Mouse (Mus musculus): ENCODE measurements around the gene Dhx37.

DNA sequence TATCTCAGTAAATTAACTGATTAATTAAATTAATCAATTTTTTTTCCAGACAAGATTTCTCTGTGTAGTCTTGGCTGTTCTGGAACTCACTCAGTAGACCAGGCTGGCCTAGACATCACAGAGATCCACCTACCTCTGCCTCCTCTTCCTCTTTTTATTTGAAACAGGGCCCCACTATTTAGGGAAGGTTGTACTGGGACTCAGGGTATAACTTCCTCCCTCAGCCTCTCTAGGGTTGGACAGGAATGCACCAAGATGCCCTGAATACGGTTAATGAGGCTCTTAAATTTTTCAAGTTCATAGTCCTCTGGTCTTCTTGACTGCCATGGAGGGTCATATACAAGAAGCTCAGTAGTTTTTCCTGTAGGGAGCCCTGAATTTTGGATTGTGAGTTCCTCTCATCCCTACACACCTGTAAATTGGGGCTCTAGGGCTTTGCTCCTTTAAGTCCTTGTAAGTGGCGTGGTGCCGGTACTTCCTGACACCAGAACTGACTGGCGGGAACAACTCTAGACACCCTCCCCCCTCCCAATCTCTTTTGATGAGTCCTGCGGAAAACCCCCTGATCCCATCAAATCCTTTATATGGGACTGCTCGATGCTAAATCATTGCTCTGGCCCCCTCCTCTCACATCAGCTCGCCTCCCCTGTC, 6.8 kb upstream of the Dhx37 start:
- TF ChIP-seq EP300 (IDR thresholded peaks at IDR 0.05; ENCODE audit: low read depth in 1 of 2, low read length in 2 of 2) (peak in 1 of 2 experiments; percentile 69; a peak in 3 of 4 replicates), CTCF (IDR thresholded peaks at IDR 0.05 in 2 of 3, conservative IDR thresholded peaks at IDR 0.05 in 1 of 3; ENCODE audit: control insufficient read depth in 1 of 3, insufficient read depth in 1 of 3, low read depth in 2 of 3, low read length in 3 of 3, poor library complexity in 1 of 3, severe bottlenecking in 1 of 3) (no peak), POLR2AphosphoS2 (IDR thresholded peaks at IDR 0.05; ENCODE audit: low read length) (no peak), GATA1 (IDR thresholded peaks at IDR 0.05; ENCODE audit: low read depth, low read length) (no peak), POLR2AphosphoS5 (IDR thresholded peaks at IDR 0.05; ENCODE audit: borderline replicate concordance, low read depth, low read length) (no peak), ETS1 (IDR thresholded peaks at IDR 0.05; ENCODE audit: low read depth, low read length) (no peak; the same call in 1 of the 2 replicates), USF1 (IDR thresholded peaks at IDR 0.05; ENCODE audit: low read depth, low read length) (no peak), TCF12 (IDR thresholded peaks at IDR 0.05; ENCODE audit: low read depth, low read length) (0 out of 2 replicates have a peak, but pooled peaks have one; percentile 5), POLR2A (IDR thresholded peaks at IDR 0.05; ENCODE audit: control insufficient read depth in 1 of 2, insufficient read depth in 1 of 2, low read depth in 1 of 2, low read length in 2 of 2, poor library complexity in 1 of 2) (no peak; a peak in 1 of 4 replicates), CHD2 (IDR thresholded peaks at IDR 0.05; ENCODE audit: low read length) (no peak), MAX (IDR thresholded peaks at IDR 0.05; ENCODE audit: low read length) (peak; percentile 40; the same call in 1 of the 2 replicates)

Measured in MEL (cell line).